Mouse (Mus musculus): ENCODE measurements around the gene Psg17.

DNA sequence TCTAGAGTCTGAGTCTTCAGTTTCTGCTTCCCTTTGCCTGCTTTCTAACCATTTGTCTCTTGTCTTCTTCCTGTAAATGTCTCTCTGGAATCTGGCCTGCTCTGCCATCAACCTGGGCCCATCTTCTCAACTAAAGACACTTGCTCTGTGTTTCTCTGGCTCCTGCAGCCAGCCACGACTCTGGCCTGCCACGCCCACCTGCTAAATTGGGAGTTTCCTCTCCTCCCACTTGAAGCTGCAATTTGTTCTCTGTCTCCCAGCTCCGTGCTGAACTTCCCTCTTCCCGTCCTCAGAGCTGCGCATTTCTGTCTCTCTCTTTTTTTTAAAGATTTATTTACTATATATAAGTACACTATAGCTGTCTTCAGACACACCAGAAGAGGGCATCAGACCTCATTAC, 23.4 kb upstream of the Psg17 start:
- TF ChIP-seq POLR2A (IDR thresholded peaks at IDR 0.05; ENCODE audit: low read depth, low read length), result no peak
- TF ChIP-seq CHD2 (IDR thresholded peaks at IDR 0.05; ENCODE audit: low read length), result no peak
- no peak for TF ChIP-seq TCF12 (IDR thresholded peaks at IDR 0.05; ENCODE audit: low read depth, low read length)
- no peak for TF ChIP-seq ETS1 (conservative IDR thresholded peaks at IDR 0.05; ENCODE audit: low read depth, low read length)
- no peak for TF ChIP-seq CHD1 (IDR thresholded peaks at IDR 0.05; ENCODE audit: low read depth, low read length)
- 0 out of 4 replicates have a peak, but pooled peaks of 1 of the 2 experiments have one; percentile 7 for TF ChIP-seq CTCF (conservative IDR thresholded peaks at IDR 0.05 in 1 of 2, IDR thresholded peaks at IDR 0.05 in 1 of 2; ENCODE audit: low read depth in 2 of 2, low read length in 2 of 2)
- no peak for TF ChIP-seq EP300 (IDR thresholded peaks at IDR 0.05; ENCODE audit: low read length)
- TF ChIP-seq USF1 (IDR thresholded peaks at IDR 0.05; ENCODE audit: low read depth, low read length), result no peak
- TF ChIP-seq NELFE (IDR thresholded peaks at IDR 0.05; ENCODE audit: low read depth, low read length), result no peak
- TF ChIP-seq ZC3H11A (IDR thresholded peaks at IDR 0.05; ENCODE audit: low read depth, low read length), result no peak
- no peak for TF ChIP-seq MAX (IDR thresholded peaks at IDR 0.05; ENCODE audit: low read length)
- no peak for TF ChIP-seq MAFK (IDR thresholded peaks at IDR 0.05; ENCODE audit: insufficient replicate concordance, low read length)
- no peak for TF ChIP-seq BHLHE40 (IDR thresholded peaks at IDR 0.05; ENCODE audit: low read depth, low read length)

Data from CH12.LX (cell line).